Mouse (Mus musculus): ENCODE results near the gene Rps6kc1. TPM values are rescaled to one million over a fixed set of nuclear protein-coding genes. Genes with fewer than 3 reads are reported as not detected.

Rps6kc1 gene
- total RNA-seq, 2 experiments from 2014 or later, result 23.1 to 23.6 TPM

GRCm38 (mm10) chr1:190664767-190665489 lies 246.6 kb downstream of the Rps6kc1 start:
- DNase-seq, result no peak

GRCm38 (mm10) chr1:190663996-190664395 lies 247.6 kb downstream of the Rps6kc1 start:
- no peak for DNase-seq

GRCm38 (mm10) chr1:190662736-190663135 lies 248.8 kb downstream of the Rps6kc1 start:
- DNase-seq, result no peak

GRCm38 (mm10) chr1:190661764-190662163 lies 249.8 kb downstream of the Rps6kc1 start:
- DNase-seq, result no peak

- DNase-seq, result no peak
These were observed 250.3 kb downstream of the Rps6kc1 start for GRCm38 (mm10) chr1:190661249-190661648.

- DNase-seq, result no peak
These were observed 251.7 kb downstream of the Rps6kc1 start for GRCm38 (mm10) chr1:190659722-190660502.

GRCm38 (mm10) chr1:190658266-190658665 lies 253.3 kb downstream of the Rps6kc1 start:
- DNase-seq, result no peak

GRCm38 (mm10) chr1:190656089-190656488 lies 255.5 kb downstream of the Rps6kc1 start:
- DNase-seq, result no peak

- DNase-seq, result no peak
These were observed 255.9 kb downstream of the Rps6kc1 start for GRCm38 (mm10) chr1:190655651-190656050.

- DNase-seq, result no peak
These were observed 256.5 kb downstream of the Rps6kc1 start for GRCm38 (mm10) chr1:190655081-190655480.

- DNase-seq, result no peak
These were observed 256.9 kb downstream of the Rps6kc1 start for GRCm38 (mm10) chr1:190654694-190655001.

GRCm38 (mm10) chr1:190653989-190654693 lies 257.4 kb downstream of the Rps6kc1 start:
- no peak for DNase-seq

GRCm38 (mm10) chr1:190653081-190653480 lies 258.5 kb downstream of the Rps6kc1 start:
- DNase-seq, result no peak

Other genes starting within 250 kb of the Rps6kc1 start
- gene Angel2, start 13.3 kb upstream of the Rps6kc1 start, total RNA-seq (2021), result 10 to 100 TPM; 31.1 to 38.1 TPM
- gene Vash2, start 67.5 kb upstream of the Rps6kc1 start, total RNA-seq (2021), result 10 to 100 TPM; 31.5 to 31.9 TPM
- 10 to 100 TPM; 12.6 to 13.0 TPM for gene Flvcr1, start 114.4 kb upstream of the Rps6kc1 start, total RNA-seq (2021)
- gene Spata45, start 124.9 kb upstream of the Rps6kc1 start, total RNA-seq (2021), result not detected
- gene Tatdn3, start 151.2 kb upstream of the Rps6kc1 start, total RNA-seq (2021), result 10 to 100 TPM; 19.4 to 23.5 TPM
- 1 to 10 TPM; 6.7 to 6.8 TPM for gene Nsl1, start 151.2 kb upstream of the Rps6kc1 start, total RNA-seq (2021)
- 1 to 10 TPM; 1.7 to 1.8 TPM for gene Batf3, start 186.1 kb upstream of the Rps6kc1 start, total RNA-seq (2021)

Measured in heart, postnatal 4 days (tissue).